ENCODE assay signal across 18 mouse cellular contexts in genomic region chr1:127556486-127556845, GRCm38 (mm10).
A peak's percentile ranks its signal among the peaks of the same experiment; 100 is the strongest.
DNase-seq lines count a peak whose midpoint lies in the region; ATAC-seq and TF ChIP-seq lines count a peak whose summit lies in the region.
"Had no signal": no experiment of that assay in that cellular context is flagged by ENCODE, and none has a peak within 500 bp of the region (broad histone marks: within the 10 kb centered on the region; RNA-seq: fewer than 3 reads in every experiment).

No protein-coding gene starts in this region.

- H3K36me3 ChIP-seq in forebrain, embryonic 11.5 days (ENCODE audit: control insufficient read depth, insufficient read depth, low read length): no peaks in the 10 kb centered on the region
- H3K36me3 ChIP-seq in hindbrain, embryonic 10.5 days: no peaks in the 10 kb centered on the region
- H3K36me3 ChIP-seq in limb, embryonic 13.5 days: no peaks in the 10 kb centered on the region
- no peaks in the 10 kb centered on the region for H3K36me3 ChIP-seq in midbrain, postnatal 0 days (ENCODE audit: insufficient read depth, low read length)
- H3K36me3 ChIP-seq: embryonic facial prominence, embryonic 12.5 days had no signal

- no peak overlapping the region for H3K9ac ChIP-seq in forebrain, embryonic 11.5 days (ENCODE audit: low read length)
- H3K9ac ChIP-seq in limb, embryonic 13.5 days: no peak overlapping the region
- no peak overlapping the region for H3K9ac ChIP-seq in midbrain, postnatal 0 days (replicated peaks; ENCODE audit: low read length, poor library complexity, severe bottlenecking)
- H3K9ac ChIP-seq: embryonic facial prominence, embryonic 12.5 days; liver, embryonic 14.5 days had no signal

- no peaks in the 10 kb centered on the region for H3K27me3 ChIP-seq in forebrain, embryonic 11.5 days (ENCODE audit: control insufficient read depth, insufficient read depth, low read length)
- no peaks in the 10 kb centered on the region for H3K27me3 ChIP-seq in hindbrain, embryonic 10.5 days (ENCODE audit: insufficient read depth, poor library complexity, severe bottlenecking)
- no peaks in the 10 kb centered on the region for H3K27me3 ChIP-seq in limb, embryonic 13.5 days
- no peaks in the 10 kb centered on the region for H3K27me3 ChIP-seq in midbrain, postnatal 0 days (ENCODE audit: insufficient read depth, low read length)
- H3K27me3 ChIP-seq: embryonic facial prominence, embryonic 12.5 days had no signal

- no peak for DNase-seq in forebrain, embryonic 11.5 days (ENCODE audit: low spot score)
- peak; percentile 7 for DNase-seq in hindbrain, embryonic 10.5 days (ENCODE audit: low spot score)
- DNase-seq in midbrain, postnatal 0 days (ENCODE audit: low spot score): no peak
- no peak for DNase-seq in urinary bladder, postnatal 10 days (ENCODE audit: low spot score)
- no peak for DNase-seq in adrenal gland, postnatal 36 days
- no peak for DNase-seq in kidney, adult 11 months
- DNase-seq in kidney, adult 18-20 months: no peak
- DNase-seq: cerebellum, postnatal 36 days; gastrocnemius, postnatal 14 days; heart, postnatal 4 days; kidney, adult 2 months; kidney, postnatal 4 days; thymus, adult 18-20 months had no signal

- TF ChIP-seq CTCF in midbrain, postnatal 0 days (IDR thresholded peaks at IDR 0.05): no peak

- H3K4me1 ChIP-seq in forebrain, embryonic 11.5 days (replicated peaks; ENCODE audit: control insufficient read depth, insufficient read depth, low read length): no peaks in the 10 kb centered on the region
- peaks cover 22% of the 10 kb centered on the region; the same call in 1 of the 2 replicates for H3K4me1 ChIP-seq in hindbrain, embryonic 10.5 days (replicated peaks)
- H3K4me1 ChIP-seq in limb, embryonic 13.5 days: peaks cover 12% of the 10 kb centered on the region
- H3K4me1 ChIP-seq in midbrain, postnatal 0 days (ENCODE audit: insufficient read depth, low read length): no peaks in the 10 kb centered on the region
- H3K4me1 ChIP-seq: embryonic facial prominence, embryonic 12.5 days had no signal

- H3K27ac ChIP-seq in forebrain, embryonic 11.5 days (ENCODE audit: low read depth, low read length): no peak overlapping the region
- peak overlapping the region; percentile 78 for H3K27ac ChIP-seq in hindbrain, embryonic 10.5 days
- peak overlapping the region; percentile 49 for H3K27ac ChIP-seq in limb, embryonic 13.5 days
- 0 out of 2 replicates have a peak overlapping the region, but pooled peaks have one; percentile 2 for H3K27ac ChIP-seq in midbrain, postnatal 0 days (ENCODE audit: low read depth, low read length)
- H3K27ac ChIP-seq: embryonic facial prominence, embryonic 12.5 days; liver, embryonic 14.5 days had no signal

- H3K4me2 ChIP-seq in forebrain, embryonic 11.5 days (ENCODE audit: low read depth, low read length, severe bottlenecking): no peak overlapping the region
- no peak overlapping the region for H3K4me2 ChIP-seq in limb, embryonic 13.5 days (replicated peaks)
- H3K4me2 ChIP-seq in midbrain, postnatal 0 days (ENCODE audit: low read depth, low read length, poor library complexity, severe bottlenecking): no peak overlapping the region
- H3K4me2 ChIP-seq: embryonic facial prominence, embryonic 12.5 days; heart, embryonic 11.5 days had no signal

- WGBS in forebrain, embryonic 11.5 days: 45% methylated on average over 2 of the region's 2 CpGs
- 53% methylated on average over 2 of the region's 2 CpGs for WGBS in hindbrain, embryonic 10.5 days
- 30% methylated on average over 2 of the region's 2 CpGs for WGBS in limb, embryonic 13.5 days
- WGBS in midbrain, postnatal 0 days: 25% methylated on average over 2 of the region's 2 CpGs

- H3K9me3 ChIP-seq in forebrain, embryonic 11.5 days (ENCODE audit: control insufficient read depth, low read length): no peaks in the 10 kb centered on the region; the same call in 1 of the 2 replicates
- 0 out of 2 replicates have a peak, but pooled peaks cover 4% of the 10 kb centered on the region for H3K9me3 ChIP-seq in hindbrain, embryonic 10.5 days
- no peaks in the 10 kb centered on the region for H3K9me3 ChIP-seq in limb, embryonic 13.5 days
- no peaks in the 10 kb centered on the region for H3K9me3 ChIP-seq in midbrain, postnatal 0 days (ENCODE audit: low read length)
- H3K9me3 ChIP-seq: embryonic facial prominence, embryonic 12.5 days had no signal

- H3K4me3 ChIP-seq in forebrain, embryonic 11.5 days (ENCODE audit: low read depth, low read length): no peak overlapping the region
- no peak overlapping the region for H3K4me3 ChIP-seq in hindbrain, embryonic 10.5 days
- no peak overlapping the region for H3K4me3 ChIP-seq in limb, embryonic 13.5 days
- no peak overlapping the region for H3K4me3 ChIP-seq in midbrain, postnatal 0 days (ENCODE audit: low read depth, low read length)
- H3K4me3 ChIP-seq: embryonic facial prominence, embryonic 12.5 days had no signal

- ATAC-seq in forebrain, embryonic 11.5 days (replicated peaks; ENCODE audit: low FRiP score): peak; percentile 83
- peak; percentile 16; the same call in 1 of the 2 replicates for ATAC-seq in limb, embryonic 13.5 days (ENCODE audit: low FRiP score, low read depth)
- no peak for ATAC-seq in midbrain, postnatal 0 days (ENCODE audit: low FRiP score)
- ATAC-seq: lung, postnatal 0 days had no signal
